Mouse (Mus musculus) forebrain, embryonic 14.5 days (tissue): Measurements from ENCODE around the gene Esyt1. TPM values are rescaled to one million over a fixed set of nuclear protein-coding genes. Genes with fewer than 3 reads are reported as not detected.
"Not testable (repeated sequence)": the region's sequence is repeated elsewhere in the genome, so short reads cannot be mapped to it uniquely, and the experiment has no call there.

ENCODE experiments used
- ATAC-seq: fragments of 200-750 bp; cut with Nextera tagmentation; 2 replicates; pipeline ENCODE4 v1.8.0; 2017; ENCODE audit warnings: mild to moderate bottlenecking, moderate library complexity
- DNase-seq: peaks from one replicate; pipeline ENCODE4 v3.0.0-alpha.2; 2015; ENCODE audit warnings: low spot score
- H3K27ac ChIP-seq: fragments of 300-500 bp; sonication (generic); 2 replicates; pipeline ENCODE4 v1.5.1; 2014; ENCODE audit warnings: low read depth, mild to moderate bottlenecking, control low read depth, low read length, moderate library complexity
- H3K27me3 ChIP-seq: fragments of 300-500 bp; sonication (generic); replicated peaks from 2 replicates; pipeline ENCODE4 v1.6.1; 2014; ENCODE audit warnings: low read length, control low read depth, mixed read lengths; ENCODE audit not compliant: control insufficient read depth, insufficient read depth
- H3K36me3 ChIP-seq: fragments of 300-500 bp; sonication (generic); 2 replicates; pipeline ENCODE4 v1.6.1; 2014; ENCODE audit warnings: low read length, control low read depth; ENCODE audit not compliant: control insufficient read depth, insufficient read depth
- H3K4me1 ChIP-seq: fragments of 300-500 bp; sonication (generic); 2 replicates; pipeline ENCODE4 v1.6.1; 2014; ENCODE audit warnings: antibody characterized with exemption, low read length, control low read depth; ENCODE audit not compliant: control insufficient read depth, insufficient read depth
- H3K4me2 ChIP-seq: fragments of 300-500 bp; sonication (generic); 2 replicates; pipeline ENCODE4 v1.6.1; 2014; ENCODE audit warnings: mild to moderate bottlenecking, control low read depth, low read length
- H3K4me3 ChIP-seq: fragments of 300-500 bp; sonication (generic); 2 replicates; pipeline ENCODE4 v1.5.1; 2014; ENCODE audit warnings: low read depth, low read length, control low read depth
- H3K9ac ChIP-seq: fragments of 300-500 bp; sonication (generic); 2 replicates; pipeline ENCODE4 v1.6.1; 2014; ENCODE audit warnings: mild to moderate bottlenecking, low read length, control low read depth, moderate library complexity
- H3K9me3 ChIP-seq: fragments of 300-500 bp; sonication (generic); replicated peaks from 2 replicates; pipeline ENCODE4 v1.6.1; 2016; ENCODE audit warnings: low read length, control low read depth, mixed read lengths; ENCODE audit not compliant: control insufficient read depth
- WGBS: fragments of 180-500 bp; shearing (Covaris S2); extraction: QIAGEN DNeasy Blood & Tissue Kit; methylation state at CpG from one replicate; pipeline ENCODE4 v1.1.7; 2014; 5-methylcytosine and 5-hydroxymethylcytosine counted together
- polyA plus RNA-seq: library from polyadenylated mRNA; unstranded; fragments of >200 nt; fragmentation: Nextera tagmentation; extraction: Ambion mirVana; gene quantifications from 2 replicates; pipeline ENCODE4 v1.2.1, GENCODE M21; 2014

The Esyt1 gene
- polyA plus RNA-seq, 1 experiment from 2014 or later: 4.7 TPM

DNA sequence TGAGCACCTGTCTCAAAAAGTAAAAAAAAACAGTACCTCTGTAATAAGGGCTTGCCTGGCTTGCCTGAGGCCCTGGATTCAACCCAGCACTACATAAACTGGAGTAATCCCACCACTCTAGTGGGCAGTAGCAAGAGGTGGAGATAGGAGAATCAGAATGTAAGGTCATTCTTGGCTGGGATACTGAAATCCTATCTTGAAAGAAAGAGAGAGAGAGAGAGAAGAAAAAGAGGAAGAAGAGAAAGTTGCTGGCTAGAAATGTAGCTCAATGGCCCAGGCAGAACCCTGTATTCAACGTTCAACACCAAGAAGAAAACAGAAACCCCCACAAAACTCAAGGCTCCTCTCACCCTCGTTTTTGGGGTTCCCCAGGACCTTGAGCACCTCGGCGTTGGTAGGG, 29.8 kb downstream of the Esyt1 start:
- ATAC-seq (no peak), DNase-seq (no peak)
- Histone ChIP-seq H3K27ac (no peak overlapping the region), H3K4me3 (no peak overlapping the region), H3K27me3 (no peaks in the 10 kb centered on the region), H3K4me2 (no peak overlapping the region), H3K9me3 (no peaks in the 10 kb centered on the region), H3K9ac (no peak overlapping the region), H3K36me3 (peaks cover 11% of the 10 kb centered on the region), H3K4me1 (peaks cover 12% of the 10 kb centered on the region)
- WGBS: 78% methylated on average over 4 of the region's 4 CpGs

DNA sequence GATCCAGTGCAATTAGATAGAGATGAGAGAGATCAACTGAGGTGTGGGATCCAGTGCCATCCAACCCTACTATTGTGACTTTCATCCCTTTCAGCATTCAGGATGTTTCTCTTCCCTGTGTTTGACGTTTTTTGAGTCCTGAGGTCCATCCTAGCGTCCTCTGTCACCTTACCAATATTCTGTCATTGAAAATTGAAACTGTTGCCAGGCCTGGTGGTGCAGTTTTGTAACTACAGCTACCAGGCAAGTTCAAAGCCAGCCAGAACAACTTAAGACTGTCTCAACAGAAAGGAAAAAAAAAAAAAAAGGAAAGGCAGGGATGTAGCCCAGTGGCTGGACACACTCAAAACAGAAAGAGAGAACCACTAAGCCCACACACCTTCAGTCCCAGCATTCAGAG, 30.4 kb downstream of the Esyt1 start:
- H3K4me3 ChIP-seq: no peak overlapping the region
- no peak overlapping the region for H3K27ac ChIP-seq
- no peaks in the 10 kb centered on the region for H3K9me3 ChIP-seq
- peak overlapping the region; percentile 75; the same call in 1 of the 2 replicates for H3K4me2 ChIP-seq
- peaks cover 12% of the 10 kb centered on the region for H3K4me1 ChIP-seq
- 72% methylated on average over 2 of the region's 2 CpGs for WGBS
- ATAC-seq (no peak), DNase-seq (no peak)
- H3K36me3 ChIP-seq: peaks cover 18% of the 10 kb centered on the region
- H3K27me3 ChIP-seq: no peaks in the 10 kb centered on the region
- H3K9ac ChIP-seq: no peak overlapping the region

DNA sequence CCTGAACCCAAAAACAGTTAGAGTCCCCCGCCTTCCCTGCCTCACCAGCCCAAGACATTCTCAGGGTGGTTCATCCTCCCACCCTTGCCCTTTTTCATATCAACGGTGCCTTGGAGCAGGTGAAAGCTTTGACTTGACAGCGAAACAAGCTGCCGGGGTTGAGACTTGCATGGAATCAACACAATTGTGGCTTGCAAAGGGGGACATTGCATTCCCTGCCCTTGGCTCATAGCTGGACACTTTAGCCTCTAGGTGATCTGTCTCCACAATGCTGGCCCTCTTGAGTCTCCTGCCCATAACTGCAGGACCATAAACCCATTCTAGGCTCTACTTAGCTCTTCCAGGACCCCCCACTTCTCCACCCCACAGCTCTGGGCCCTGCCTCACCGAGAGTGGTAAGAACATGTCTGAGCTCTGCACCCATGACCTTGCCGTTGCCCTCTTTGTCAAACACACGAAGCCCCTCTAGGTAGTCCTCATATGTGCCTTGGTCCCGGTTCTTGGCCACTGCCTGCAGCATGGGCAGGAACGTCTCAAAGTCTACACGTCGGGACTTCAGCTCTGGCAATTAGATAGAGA, 30.9 kb downstream of the Esyt1 start:
- Histone ChIP-seq H3K4me1 (peaks cover 12% of the 10 kb centered on the region), H3K27me3 (no peaks in the 10 kb centered on the region), H3K27ac (peak overlapping the region; percentile 92), H3K36me3 (peaks cover 23% of the 10 kb centered on the region), H3K4me3 (peak overlapping the region; percentile 72), H3K4me2 (peak overlapping the region; percentile 75), H3K9me3 (no peaks in the 10 kb centered on the region), H3K9ac (peak overlapping the region; percentile 83)
- 63% methylated on average over 11 of the region's 11 CpGs for WGBS
- ATAC-seq (no peak), DNase-seq (no peak)

DNA sequence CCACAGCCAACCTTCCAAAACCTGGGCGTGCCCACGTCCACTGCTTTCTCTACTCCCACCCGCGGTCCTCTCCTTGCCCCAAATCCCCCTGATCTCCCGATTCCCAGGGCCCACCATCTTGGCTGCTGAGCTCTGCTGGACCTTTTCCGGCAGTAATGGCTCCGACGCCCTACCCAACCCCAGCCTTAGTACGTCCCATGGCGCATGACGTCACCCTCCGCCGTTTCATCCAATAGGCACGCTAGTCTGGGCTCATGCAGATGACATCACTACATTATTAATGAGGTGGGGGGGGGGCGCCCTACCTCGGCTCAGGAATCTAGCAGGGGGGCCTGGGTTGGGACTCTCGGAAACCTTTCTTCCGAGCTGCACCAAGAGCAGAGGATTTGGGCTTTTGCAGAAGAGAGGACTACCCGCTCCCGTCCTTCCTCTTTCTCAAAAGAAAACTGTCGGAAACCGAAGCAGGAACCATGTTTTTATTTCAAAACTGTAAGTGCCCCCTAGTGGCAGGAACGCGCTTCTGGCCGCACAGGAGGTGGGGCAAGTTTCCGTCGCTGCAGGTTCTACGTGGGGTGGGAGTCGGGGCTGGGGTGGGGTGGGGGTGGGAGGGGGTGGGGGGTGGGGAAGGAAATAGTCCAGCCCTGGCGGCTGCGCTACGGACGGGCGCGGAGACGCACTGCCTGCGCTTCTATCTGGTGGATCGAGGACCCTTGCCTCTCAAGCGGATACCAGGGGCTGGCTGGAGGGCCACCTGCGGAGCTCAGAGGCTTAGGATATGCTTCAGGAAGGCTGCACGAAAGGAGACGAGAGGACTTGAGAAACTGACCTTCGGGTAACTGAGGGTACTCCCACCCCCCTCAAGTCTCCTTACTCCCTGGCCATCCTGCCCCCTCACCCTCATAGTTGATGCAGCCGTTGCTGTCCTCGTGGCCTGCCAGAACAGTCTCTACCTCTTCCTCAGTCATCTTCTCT, 31.7 kb downstream of the Esyt1 start, which contains the start of gene Myl6:
TSS of gene Myl6 (minus strand) at position 451 of the 972 bp plus-strand sequence.
- Histone ChIP-seq H3K27me3 (no peaks in the 10 kb centered on the region), H3K27ac (peak within 1 kb of the TSS; percentile 92), H3K9ac (peak within 1 kb of the TSS; percentile 83), H3K4me1 (peaks cover 12% of the 10 kb centered on the region), H3K4me3 (peak within 1 kb of the TSS; percentile 72), H3K9me3 (no peaks in the 10 kb centered on the region), H3K36me3 (peaks cover 30% of the 10 kb centered on the region), H3K4me2 (peak within 1 kb of the TSS; percentile 75)
- ATAC-seq: peak; percentile 95
- DNase-seq: peak; percentile 99
- under 1% methylated on average over 38 of the region's 45 CpGs for WGBS

DNA sequence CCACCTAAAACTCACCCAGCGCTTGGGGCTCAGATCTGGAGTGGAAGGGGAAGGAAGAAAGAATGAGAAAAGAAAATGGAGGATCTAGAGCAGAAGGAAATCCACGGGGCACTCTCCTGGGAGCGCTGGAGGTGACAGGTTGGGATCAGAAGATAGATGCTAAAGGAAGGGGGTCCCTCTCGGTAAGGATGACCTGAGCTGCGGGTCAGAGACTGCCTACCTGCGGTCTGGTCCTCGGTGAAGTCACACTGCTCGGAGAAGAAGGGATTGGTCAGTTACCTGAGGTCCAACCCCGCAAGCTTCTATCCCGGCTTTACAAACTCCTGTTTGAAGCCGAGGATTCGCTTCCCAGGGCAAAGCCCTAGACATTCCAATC, 32.4 kb downstream of the Esyt1 start:
- Histone ChIP-seq H3K27me3 (no peaks in the 10 kb centered on the region), H3K4me3 (peak overlapping the region; percentile 72), H3K4me1 (peaks cover 12% of the 10 kb centered on the region), H3K9me3 (no peaks in the 10 kb centered on the region), H3K9ac (peak overlapping the region; percentile 83), H3K27ac (peak overlapping the region; percentile 92), H3K4me2 (peak overlapping the region; percentile 75), H3K36me3 (peaks cover 37% of the 10 kb centered on the region)
- WGBS: 0% methylated on average over 12 of the region's 12 CpGs
- DNase-seq: no peak
- ATAC-seq: peak; percentile 27; the same call in 1 of the 2 replicates

DNA sequence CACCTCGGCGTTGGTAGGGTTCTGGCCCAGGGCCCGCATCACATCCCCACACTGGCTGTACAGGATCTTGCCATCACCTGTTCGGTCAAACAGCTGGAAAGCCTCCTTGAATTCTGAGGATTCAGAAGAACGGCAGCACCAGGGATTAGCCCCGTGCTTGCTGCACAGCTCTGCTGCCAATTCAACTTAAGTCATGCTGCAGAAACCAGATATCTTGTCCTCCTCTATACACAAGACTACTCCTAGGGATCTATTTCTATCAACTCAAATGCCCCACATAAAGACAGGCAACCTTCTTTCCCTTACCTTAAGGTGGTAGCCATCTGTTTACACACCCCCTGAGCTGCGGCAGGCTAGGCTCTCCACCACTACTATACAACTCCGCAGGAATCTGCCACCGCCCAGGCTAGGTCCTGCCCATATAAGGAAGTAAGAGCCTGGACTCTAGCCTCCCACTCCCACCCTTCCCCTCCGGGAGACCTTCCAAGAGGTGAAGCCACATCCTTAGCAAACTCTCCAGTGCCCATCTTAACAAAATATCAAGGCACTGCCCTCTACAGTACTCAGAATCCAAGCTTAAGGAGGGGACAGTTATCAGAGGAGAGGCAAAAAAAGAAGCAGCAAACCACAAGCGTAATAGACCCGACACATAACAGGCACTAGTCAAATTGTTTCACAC, 32.9 kb downstream of the Esyt1 start:
- Histone ChIP-seq H3K4me1 (peaks cover 12% of the 10 kb centered on the region), H3K9me3 (no peaks in the 10 kb centered on the region), H3K27ac (peak overlapping the region; percentile 92), H3K36me3 (peaks cover 43% of the 10 kb centered on the region), H3K4me3 (peak overlapping the region; percentile 72), H3K4me2 (peak overlapping the region; percentile 75), H3K27me3 (no peaks in the 10 kb centered on the region), H3K9ac (peak overlapping the region; percentile 83)
- ATAC-seq (0 out of 2 replicates have a peak, but pooled peaks have one; percentile 8), DNase-seq (peak; percentile 48)
- 30% methylated on average over 12 of the region's 12 CpGs for WGBS

DNA sequence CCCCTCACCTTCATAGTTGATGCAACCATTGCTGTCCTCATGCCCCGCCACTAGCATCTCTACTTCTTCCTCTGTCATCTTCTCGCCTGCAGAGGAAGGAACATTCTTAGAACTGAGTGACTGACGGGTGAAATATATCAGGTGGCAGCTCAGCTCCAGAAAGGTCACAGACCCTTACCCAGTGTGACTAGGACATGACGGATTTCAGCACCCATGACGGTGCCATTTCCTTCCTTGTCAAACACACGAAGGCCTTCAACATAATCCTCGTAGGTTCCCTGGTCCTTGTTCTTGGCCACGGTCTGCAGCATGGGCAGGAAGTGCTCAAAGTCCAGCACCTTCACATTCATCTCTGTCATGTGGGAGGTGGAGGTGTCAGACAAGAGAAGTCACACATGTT, 33.6 kb downstream of the Esyt1 start:
- peaks cover 50% of the 10 kb centered on the region for H3K36me3 ChIP-seq
- not testable (repeated sequence) for DNase-seq, H3K27ac ChIP-seq, H3K9me3 ChIP-seq, H3K27me3 ChIP-seq, ATAC-seq
- H3K9ac ChIP-seq: peak overlapping the region; percentile 83; the same call in 1 of the 2 replicates
- 84% methylated on average over 7 of the region's 8 CpGs for WGBS
- peak overlapping the region; percentile 72 for H3K4me3 ChIP-seq
- H3K4me1 ChIP-seq: peaks cover 12% of the 10 kb centered on the region
- peak overlapping the region; percentile 75 for H3K4me2 ChIP-seq

DNA sequence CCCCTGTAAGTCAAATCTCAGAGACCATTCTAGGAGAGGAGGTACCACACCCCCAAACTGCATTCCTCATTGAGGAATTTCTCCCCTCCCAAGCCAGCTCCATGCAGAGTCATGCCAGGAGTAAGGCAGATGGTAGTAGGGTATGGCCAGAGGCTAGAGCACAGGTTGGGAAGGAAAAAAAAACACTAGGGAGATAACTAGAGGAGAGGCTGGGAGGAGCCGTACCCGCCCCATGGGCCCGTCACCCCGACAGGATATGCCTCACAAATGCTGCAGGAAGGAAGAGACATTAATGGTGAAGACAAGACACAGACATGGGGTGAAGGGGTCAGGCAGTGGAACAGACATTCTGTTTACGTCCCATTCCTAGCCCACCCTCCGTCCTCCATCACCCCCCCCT, 34.2 kb downstream of the Esyt1 start:
- DNase-seq: no peak
- Histone ChIP-seq H3K4me3 (no peak overlapping the region), H3K9me3 (no peaks in the 10 kb centered on the region), H3K27ac (no peak overlapping the region), H3K4me2 (peak overlapping the region; percentile 16; the same call in 1 of the 2 replicates), H3K27me3 (no peaks in the 10 kb centered on the region), H3K9ac (no peak overlapping the region), H3K36me3 (peaks cover 54% of the 10 kb centered on the region), H3K4me1 (peaks cover 12% of the 10 kb centered on the region)
- ATAC-seq: no peak
- WGBS: 83% methylated on average over 6 of the region's 6 CpGs
